Mouse (Mus musculus): ENCODE data around the gene Mdh1b. TPM values are rescaled to one million over a fixed set of nuclear protein-coding genes. Genes with fewer than 3 reads are reported as not detected.

Gene Mdh1b
- polyA plus RNA-seq, 1 experiment from 2014 or later = 1.7 TPM

- ATAC-seq (ENCODE audit: low read depth) = peak; percentile 65
Measured at GRCm38 (mm10) chr1:63763212-63763694, 33.1 kb upstream of the Mdh1b start.

GRCm38 (mm10) chr1:63756005-63756404, 25.9 kb upstream of the Mdh1b start:
- 58% methylated on average over 2 of the region's 2 CpGs for WGBS
- no peaks in the 10 kb centered on the region for H3K27me3 ChIP-seq (replicated peaks; ENCODE audit: control insufficient read depth, insufficient read depth, low read length)

More at GRCm38 (mm10) chr1:63763212-63763694, 33.1 kb upstream of the Mdh1b start:
- no peak overlapping the region for H3K4me3 ChIP-seq (ENCODE audit: low read depth, low read length)
- H3K27me3 ChIP-seq (replicated peaks; ENCODE audit: control insufficient read depth, insufficient read depth, low read length) = no peaks in the 10 kb centered on the region
- H3K9me3 ChIP-seq (ENCODE audit: control insufficient read depth, low read length) = no peaks in the 10 kb centered on the region
- no peak overlapping the region for H3K4me2 ChIP-seq (ENCODE audit: low read depth, low read length)
- DNase-seq (ENCODE audit: low spot score) = peak; percentile 72
- H3K9ac ChIP-seq (ENCODE audit: low read depth, low read length) = no peak overlapping the region
- H3K36me3 ChIP-seq (ENCODE audit: control insufficient read depth, insufficient read depth, low read length) = no peaks in the 10 kb centered on the region
- peaks cover 14% of the 10 kb centered on the region for H3K4me1 ChIP-seq (ENCODE audit: control insufficient read depth, insufficient read depth, low read length)
- H3K27ac ChIP-seq (replicated peaks; ENCODE audit: low read depth, low read length) = peak overlapping the region; percentile 41; the same call in 1 of the 2 replicates
- 12% methylated on average over 3 of the region's 3 CpGs for WGBS

GRCm38 (mm10) chr1:63729796-63730195, 322 bp downstream of the Mdh1b start:
- Histone ChIP-seq H3K27me3 (replicated peaks; ENCODE audit: control insufficient read depth, insufficient read depth, low read length) (no peaks in the 10 kb centered on the region), H3K4me2 (ENCODE audit: low read depth, low read length) (peak overlapping the region; percentile 64), H3K4me3 (ENCODE audit: low read depth, low read length) (peak overlapping the region; percentile 69), H3K4me1 (ENCODE audit: control insufficient read depth, insufficient read depth, low read length) (peaks cover 13% of the 10 kb centered on the region), H3K36me3 (ENCODE audit: control insufficient read depth, insufficient read depth, low read length) (no peaks in the 10 kb centered on the region), H3K9me3 (ENCODE audit: control insufficient read depth, low read length) (no peaks in the 10 kb centered on the region), H3K9ac (ENCODE audit: low read depth, low read length) (peak overlapping the region; percentile 47; the same call in 1 of the 2 replicates), H3K27ac (replicated peaks; ENCODE audit: low read depth, low read length) (no peak overlapping the region)
- DNase-seq (ENCODE audit: low spot score) (no peak), ATAC-seq (ENCODE audit: low read depth) (no peak; the same call in 1 of the 2 replicates)
- 48% methylated on average over 8 of the region's 8 CpGs for WGBS

More at GRCm38 (mm10) chr1:63756005-63756404, 25.9 kb upstream of the Mdh1b start:
- H3K4me3 ChIP-seq (ENCODE audit: low read depth, low read length) = no peak overlapping the region
- peaks cover 21% of the 10 kb centered on the region for H3K36me3 ChIP-seq (ENCODE audit: control insufficient read depth, insufficient read depth, low read length)
- H3K27ac ChIP-seq (replicated peaks; ENCODE audit: low read depth, low read length) = no peak overlapping the region
- H3K4me2 ChIP-seq (ENCODE audit: low read depth, low read length) = no peak overlapping the region
- H3K4me1 ChIP-seq (ENCODE audit: control insufficient read depth, insufficient read depth, low read length) = no peaks in the 10 kb centered on the region
- ATAC-seq (ENCODE audit: low read depth) (no peak), DNase-seq (ENCODE audit: low spot score) (no peak)
- no peak overlapping the region for H3K9ac ChIP-seq (ENCODE audit: low read depth, low read length)
- H3K9me3 ChIP-seq (ENCODE audit: control insufficient read depth, low read length) = no peaks in the 10 kb centered on the region

GRCm38 (mm10) chr1:63720161-63720560, 10.0 kb downstream of the Mdh1b start:
- Histone ChIP-seq H3K4me1 (ENCODE audit: control insufficient read depth, insufficient read depth, low read length) (no peaks in the 10 kb centered on the region), H3K4me3 (ENCODE audit: low read depth, low read length) (no peak overlapping the region), H3K27ac (replicated peaks; ENCODE audit: low read depth, low read length) (no peak overlapping the region), H3K27me3 (replicated peaks; ENCODE audit: control insufficient read depth, insufficient read depth, low read length) (no peaks in the 10 kb centered on the region), H3K4me2 (ENCODE audit: low read depth, low read length) (no peak overlapping the region), H3K9me3 (ENCODE audit: control insufficient read depth, low read length) (no peaks in the 10 kb centered on the region), H3K36me3 (ENCODE audit: control insufficient read depth, insufficient read depth, low read length) (no peaks in the 10 kb centered on the region), H3K9ac (ENCODE audit: low read depth, low read length) (no peak overlapping the region)
- ATAC-seq (ENCODE audit: low read depth) (no peak), DNase-seq (ENCODE audit: low spot score) (no peak)
- WGBS = 81% methylated on average over 7 of the region's 7 CpGs

GRCm38 (mm10) chr1:63708876-63709275, 21.2 kb downstream of the Mdh1b start:
- no peak overlapping the region for H3K27ac ChIP-seq (replicated peaks; ENCODE audit: low read depth, low read length)

GRCm38 (mm10) chr1:63705733-63706132, 24.4 kb downstream of the Mdh1b start:
- Histone ChIP-seq H3K4me1 (ENCODE audit: control insufficient read depth, insufficient read depth, low read length) (no peaks in the 10 kb centered on the region), H3K27me3 (replicated peaks; ENCODE audit: control insufficient read depth, insufficient read depth, low read length) (no peaks in the 10 kb centered on the region), H3K4me2 (ENCODE audit: low read depth, low read length) (0 out of 2 replicates have a peak overlapping the region, but pooled peaks have one; percentile 3), H3K9ac (ENCODE audit: low read depth, low read length) (no peak overlapping the region), H3K4me3 (ENCODE audit: low read depth, low read length) (no peak overlapping the region), H3K9me3 (ENCODE audit: control insufficient read depth, low read length) (no peaks in the 10 kb centered on the region), H3K36me3 (ENCODE audit: control insufficient read depth, insufficient read depth, low read length) (no peaks in the 10 kb centered on the region), H3K27ac (replicated peaks; ENCODE audit: low read depth, low read length) (no peak overlapping the region)
- ATAC-seq (ENCODE audit: low read depth) = peak; percentile 65; the same call in 1 of the 2 replicates
- whole genome bisulfite sequencing = 52% methylated on average over 5 of the region's 5 CpGs
- peak; percentile 18 for DNase-seq (ENCODE audit: low spot score)

More at GRCm38 (mm10) chr1:63708876-63709275, 21.2 kb downstream of the Mdh1b start:
- 54% methylated on average over 3 of the region's 3 CpGs for WGBS
- Histone ChIP-seq H3K4me3 (ENCODE audit: low read depth, low read length) (no peak overlapping the region), H3K36me3 (ENCODE audit: control insufficient read depth, insufficient read depth, low read length) (no peaks in the 10 kb centered on the region), H3K4me2 (ENCODE audit: low read depth, low read length) (no peak overlapping the region), H3K4me1 (ENCODE audit: control insufficient read depth, insufficient read depth, low read length) (no peaks in the 10 kb centered on the region), H3K9me3 (ENCODE audit: control insufficient read depth, low read length) (no peaks in the 10 kb centered on the region), H3K27me3 (replicated peaks; ENCODE audit: control insufficient read depth, insufficient read depth, low read length) (no peaks in the 10 kb centered on the region), H3K9ac (ENCODE audit: low read depth, low read length) (no peak overlapping the region)
- DNase-seq (ENCODE audit: low spot score) (no peak), ATAC-seq (ENCODE audit: low read depth) (no peak)

- H3K4me1 ChIP-seq (ENCODE audit: control insufficient read depth, insufficient read depth, low read length) = no peaks in the 10 kb centered on the region
- H3K9me3 ChIP-seq (ENCODE audit: control insufficient read depth, low read length) = no peaks in the 10 kb centered on the region
- 70% methylated on average over 3 of the region's 3 CpGs for WGBS
- no peak overlapping the region for H3K4me2 ChIP-seq (ENCODE audit: low read depth, low read length)
- H3K36me3 ChIP-seq (ENCODE audit: control insufficient read depth, insufficient read depth, low read length) = no peaks in the 10 kb centered on the region
- H3K9ac ChIP-seq (ENCODE audit: low read depth, low read length) = no peak overlapping the region
- no peaks in the 10 kb centered on the region for H3K27me3 ChIP-seq (replicated peaks; ENCODE audit: control insufficient read depth, insufficient read depth, low read length)
- ATAC-seq (ENCODE audit: low read depth) (no peak), DNase-seq (ENCODE audit: low spot score) (no peak)
- H3K27ac ChIP-seq (replicated peaks; ENCODE audit: low read depth, low read length) = no peak overlapping the region
- no peak overlapping the region for H3K4me3 ChIP-seq (ENCODE audit: low read depth, low read length)
Measured at GRCm38 (mm10) chr1:63696861-63697260, 33.3 kb downstream of the Mdh1b start.

- Histone ChIP-seq H3K9ac (ENCODE audit: low read depth, low read length) (no peak within 1 kb of the TSS), H3K4me2 (ENCODE audit: low read depth, low read length) (no peak within 1 kb of the TSS), H3K4me1 (ENCODE audit: control insufficient read depth, insufficient read depth, low read length) (no peaks in the 10 kb centered on the region), H3K36me3 (ENCODE audit: control insufficient read depth, insufficient read depth, low read length) (no peaks in the 10 kb centered on the region), H3K27me3 (replicated peaks; ENCODE audit: control insufficient read depth, insufficient read depth, low read length) (no peaks in the 10 kb centered on the region), H3K9me3 (ENCODE audit: control insufficient read depth, low read length) (no peaks in the 10 kb centered on the region), H3K4me3 (ENCODE audit: low read depth, low read length) (no peak within 1 kb of the TSS), H3K27ac (replicated peaks; ENCODE audit: low read depth, low read length) (no peak within 1 kb of the TSS)
- no peak for ATAC-seq (ENCODE audit: low read depth)
- 84% methylated on average over 4 of the region's 4 CpGs for WGBS
- no peak for DNase-seq (ENCODE audit: low spot score)
Measured at GRCm38 (mm10) chr1:63686827-63687226, 43.3 kb downstream of the Mdh1b start, which contains the start of gene Dytn. Gene Dytn (minus strand): TSS chr1:63686927.

- H3K9ac ChIP-seq (ENCODE audit: low read depth, low read length) = no peak overlapping the region
- DNase-seq (ENCODE audit: low spot score) = no peak
- H3K4me2 ChIP-seq (ENCODE audit: low read depth, low read length) = no peak overlapping the region
- no peak for ATAC-seq (ENCODE audit: low read depth)
- no peaks in the 10 kb centered on the region for H3K9me3 ChIP-seq (ENCODE audit: control insufficient read depth, low read length)
- H3K36me3 ChIP-seq (ENCODE audit: control insufficient read depth, insufficient read depth, low read length) = no peaks in the 10 kb centered on the region
- H3K27me3 ChIP-seq (replicated peaks; ENCODE audit: control insufficient read depth, insufficient read depth, low read length) = no peaks in the 10 kb centered on the region
- H3K4me3 ChIP-seq (ENCODE audit: low read depth, low read length) = no peak overlapping the region
- H3K27ac ChIP-seq (replicated peaks; ENCODE audit: low read depth, low read length) = no peak overlapping the region
- H3K4me1 ChIP-seq (ENCODE audit: control insufficient read depth, insufficient read depth, low read length) = no peaks in the 10 kb centered on the region
- WGBS = 89% methylated on average over 3 of the region's 3 CpGs
Measured at GRCm38 (mm10) chr1:63675975-63676374, 54.1 kb downstream of the Mdh1b start.
